Mouse (Mus musculus) ES-Bruce4 (cell line): Measurements from ENCODE around the gene Tor1aip2. TPM values are rescaled to one million over a fixed set of nuclear protein-coding genes. Genes with fewer than 3 reads are reported as not detected.

Experiments used
- H3K27ac ChIP-seq: 2 replicates; pipeline ENCODE4 v1.5.1; 2012; ENCODE audit warnings: low read length, inconsistent platforms; ENCODE audit not compliant: insufficient read depth
- H3K27me3 ChIP-seq: 2 replicates; pipeline ENCODE4 v1.6.1; 2012; ENCODE audit warnings: mild to moderate bottlenecking, low read length, inconsistent platforms; ENCODE audit not compliant: control insufficient read depth, poor library complexity, insufficient read depth, severe bottlenecking
- H3K36me3 ChIP-seq: 2 replicates; pipeline ENCODE4 v1.6.1; 2012; ENCODE audit warnings: inconsistent platforms, mild to moderate bottlenecking, low read length, moderate library complexity; ENCODE audit not compliant: control insufficient read depth, poor library complexity, insufficient read depth, severe bottlenecking
- H3K4me1 ChIP-seq: one replicate; pipeline ENCODE4 v1.8.1; 2011; ENCODE audit warnings: low read length; ENCODE audit not compliant: control insufficient read depth, insufficient read depth
- H3K4me3 ChIP-seq: 2 replicates; pipeline ENCODE4 v1.5.1; 2011; ENCODE audit warnings: low read depth, mild to moderate bottlenecking, low read length
- H3K9ac ChIP-seq: 2 replicates; pipeline ENCODE4 v1.6.1; 2012; ENCODE audit warnings: low read depth, mild to moderate bottlenecking, inconsistent platforms; ENCODE audit not compliant: poor library complexity, severe bottlenecking
- H3K9me3 ChIP-seq: replicated peaks from 2 replicates; pipeline ENCODE4 v1.6.1; 2012; ENCODE audit warnings: mild to moderate bottlenecking, low read length, inconsistent platforms; ENCODE audit not compliant: control insufficient read depth, poor library complexity, insufficient read depth, severe bottlenecking
- CTCF ChIP-seq: IDR thresholded peaks from one replicate; pipeline ENCODE4 v1.8.1; 2011; ENCODE audit warnings: low read depth, low read length
- EP300 ChIP-seq: IDR thresholded peaks from 2 replicates; pipeline ENCODE4 v1.6.1; 2011; ENCODE audit warnings: low read depth, low read length; ENCODE audit not compliant: insufficient read depth
- POLR2A ChIP-seq: IDR thresholded peaks from one replicate; pipeline ENCODE4 v1.8.1; 2011; ENCODE audit warnings: low read length; ENCODE audit not compliant: insufficient read depth
- polyA plus RNA-seq: library from polyadenylated mRNA; stranded (reverse); fragments of >200 nt; gene quantifications from 2 replicates; pipeline ENCODE4 v1.2.4, GENCODE M21; 2011; ENCODE audit warnings: low read depth; ENCODE audit not compliant: missing spikeins, insufficient read depth, insufficient read length

Gene Tor1aip2
- polyA plus RNA-seq, 1 experiment = 178 TPM

DNA sequence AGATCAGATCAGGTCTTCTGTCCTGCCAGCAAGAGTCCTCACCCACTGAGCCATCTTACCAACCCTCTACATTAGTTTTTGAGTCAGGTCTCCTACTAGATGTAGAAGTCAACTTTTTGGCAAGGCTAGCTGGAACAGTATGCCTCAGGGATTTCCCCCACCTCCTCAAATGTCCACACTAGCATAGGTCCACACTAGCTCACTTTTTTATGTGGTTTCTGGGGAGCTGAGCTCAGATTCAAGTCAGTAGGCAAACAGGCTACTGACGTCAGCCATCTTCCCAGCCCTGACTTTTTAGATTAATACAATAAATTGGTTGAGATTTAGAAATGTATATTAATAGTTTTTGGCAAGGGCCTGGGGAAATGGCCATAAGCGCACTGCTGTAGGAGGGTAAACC lies 72.2 kb downstream of the Tor1aip2 start:
- Histone ChIP-seq H3K9ac (no peak overlapping the region), H3K27me3 (no peaks in the 10 kb centered on the region), H3K27ac (no peak overlapping the region), H3K4me3 (no peak overlapping the region), H3K9me3 (no peaks in the 10 kb centered on the region), H3K4me1 (no peaks in the 10 kb centered on the region), H3K36me3 (no peaks in the 10 kb centered on the region)
- no peak for TF ChIP-seq EP300
- no peak for TF ChIP-seq CTCF
- TF ChIP-seq POLR2A = no peak

DNA sequence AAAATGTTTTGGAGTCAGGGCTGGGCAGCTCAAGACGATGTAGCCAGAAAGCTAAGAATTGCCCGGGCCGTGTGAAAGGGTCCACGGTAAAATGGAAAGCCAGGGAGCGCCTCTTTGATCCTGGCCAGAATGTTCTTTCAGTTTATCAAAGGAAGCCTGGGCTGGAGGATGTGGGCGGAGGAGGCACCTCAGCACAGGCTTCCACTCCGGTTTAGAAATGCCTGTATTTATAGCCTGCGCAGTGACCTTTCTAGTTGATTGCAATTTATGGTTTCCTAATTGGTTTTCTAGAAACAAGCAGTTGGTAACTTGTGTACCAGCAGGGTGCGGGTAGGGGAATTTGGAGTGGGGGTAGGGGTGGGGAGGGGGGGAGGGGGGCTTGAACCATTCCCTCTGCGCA lies 73.2 kb downstream of the Tor1aip2 start:
- no peak overlapping the region for H3K4me3 ChIP-seq

GRCm38 (mm10) chr1:156111090-156111489 lies 75.9 kb downstream of the Tor1aip2 start:
- H3K9ac ChIP-seq = no peak overlapping the region
- no peaks in the 10 kb centered on the region for H3K36me3 ChIP-seq
- no peak overlapping the region for H3K27ac ChIP-seq
- no peaks in the 10 kb centered on the region for H3K4me1 ChIP-seq
- H3K9me3 ChIP-seq = no peaks in the 10 kb centered on the region
- no peak overlapping the region for H3K4me3 ChIP-seq
- no peaks in the 10 kb centered on the region for H3K27me3 ChIP-seq
- TF ChIP-seq EP300 = no peak
- peak; percentile 53 for TF ChIP-seq CTCF

More for the DNA sequence above, 73.2 kb downstream of the Tor1aip2 start:
- Histone ChIP-seq H3K9ac (no peak overlapping the region), H3K27me3 (no peaks in the 10 kb centered on the region), H3K4me1 (no peaks in the 10 kb centered on the region), H3K9me3 (no peaks in the 10 kb centered on the region), H3K27ac (no peak overlapping the region), H3K36me3 (no peaks in the 10 kb centered on the region)
- TF ChIP-seq EP300 = no peak
- no peak for TF ChIP-seq CTCF

- Histone ChIP-seq H3K4me3 (no peak overlapping the region), H3K27me3 (no peaks in the 10 kb centered on the region), H3K9ac (no peak overlapping the region), H3K4me1 (no peaks in the 10 kb centered on the region), H3K9me3 (no peaks in the 10 kb centered on the region), H3K27ac (no peak overlapping the region), H3K36me3 (no peaks in the 10 kb centered on the region)
- no peak for TF ChIP-seq POLR2A
- TF ChIP-seq EP300 = no peak
- no peak for TF ChIP-seq CTCF
Measured at GRCm38 (mm10) chr1:156111728-156112127, 76.5 kb downstream of the Tor1aip2 start.

- no peak for TF ChIP-seq POLR2A
- TF ChIP-seq EP300 = no peak
- TF ChIP-seq CTCF = no peak
- H3K4me3 ChIP-seq = no peak overlapping the region
- H3K27ac ChIP-seq = no peak overlapping the region
Measured at GRCm38 (mm10) chr1:156112142-156112541, 76.9 kb downstream of the Tor1aip2 start.

DNA sequence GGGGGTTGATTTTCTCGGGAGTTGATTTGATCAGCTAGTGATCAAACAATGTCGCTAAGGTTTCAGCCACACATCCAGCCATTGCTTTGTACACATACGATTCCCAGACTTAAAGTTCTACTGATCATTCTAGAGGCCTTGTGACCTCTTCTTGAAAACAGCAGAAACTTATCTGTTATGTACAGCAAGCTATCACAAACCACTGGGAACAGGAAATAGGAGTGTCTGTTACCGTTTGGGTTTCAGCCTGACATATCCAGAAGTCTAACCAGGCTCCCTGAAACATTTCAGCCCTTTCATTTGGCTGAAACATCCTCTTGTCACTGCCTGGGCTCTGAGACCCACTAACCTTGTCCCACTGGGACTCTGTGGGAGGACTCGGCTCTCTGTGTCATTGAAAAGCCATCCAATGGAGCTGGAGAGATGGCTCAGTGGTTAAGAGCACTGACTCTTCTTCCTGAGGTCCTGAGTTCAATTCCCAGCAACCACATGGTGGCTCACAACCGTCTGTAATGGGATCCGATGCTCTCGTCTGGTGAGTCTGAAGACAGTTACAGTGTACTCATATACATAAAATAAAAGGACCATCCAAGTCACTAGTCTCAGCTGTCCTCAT lies 78.8 kb downstream of the Tor1aip2 start:
- no peaks in the 10 kb centered on the region for H3K4me1 ChIP-seq
- H3K27ac ChIP-seq = no peak overlapping the region
- H3K9ac ChIP-seq = no peak overlapping the region
- no peaks in the 10 kb centered on the region for H3K9me3 ChIP-seq
- no peaks in the 10 kb centered on the region for H3K36me3 ChIP-seq
- no peaks in the 10 kb centered on the region for H3K27me3 ChIP-seq
- TF ChIP-seq EP300 = no peak
- TF ChIP-seq CTCF = no peak
- no peak for TF ChIP-seq POLR2A
- H3K4me3 ChIP-seq = no peak overlapping the region

More at GRCm38 (mm10) chr1:156112142-156112541, 76.9 kb downstream of the Tor1aip2 start:
- no peaks in the 10 kb centered on the region for H3K36me3 ChIP-seq
- no peaks in the 10 kb centered on the region for H3K9me3 ChIP-seq
- H3K4me1 ChIP-seq = no peaks in the 10 kb centered on the region
- H3K27me3 ChIP-seq = no peaks in the 10 kb centered on the region
- H3K9ac ChIP-seq = no peak overlapping the region
